Mouse (Mus musculus): ENCODE measurements around the gene Dynlt3. TPM values are rescaled to one million over a fixed set of nuclear protein-coding genes. Genes with fewer than 3 reads are reported as not detected.
"Not testable (repeated sequence)": the region's sequence is repeated elsewhere in the genome, so short reads cannot be mapped to it uniquely, and the experiment has no call there.

The Dynlt3 gene
- not detected in 2 replicates for polyA plus RNA-seq (2012; ENCODE audit: insufficient read depth, insufficient read length, low replicate concordance, missing spikeins)

DNA sequence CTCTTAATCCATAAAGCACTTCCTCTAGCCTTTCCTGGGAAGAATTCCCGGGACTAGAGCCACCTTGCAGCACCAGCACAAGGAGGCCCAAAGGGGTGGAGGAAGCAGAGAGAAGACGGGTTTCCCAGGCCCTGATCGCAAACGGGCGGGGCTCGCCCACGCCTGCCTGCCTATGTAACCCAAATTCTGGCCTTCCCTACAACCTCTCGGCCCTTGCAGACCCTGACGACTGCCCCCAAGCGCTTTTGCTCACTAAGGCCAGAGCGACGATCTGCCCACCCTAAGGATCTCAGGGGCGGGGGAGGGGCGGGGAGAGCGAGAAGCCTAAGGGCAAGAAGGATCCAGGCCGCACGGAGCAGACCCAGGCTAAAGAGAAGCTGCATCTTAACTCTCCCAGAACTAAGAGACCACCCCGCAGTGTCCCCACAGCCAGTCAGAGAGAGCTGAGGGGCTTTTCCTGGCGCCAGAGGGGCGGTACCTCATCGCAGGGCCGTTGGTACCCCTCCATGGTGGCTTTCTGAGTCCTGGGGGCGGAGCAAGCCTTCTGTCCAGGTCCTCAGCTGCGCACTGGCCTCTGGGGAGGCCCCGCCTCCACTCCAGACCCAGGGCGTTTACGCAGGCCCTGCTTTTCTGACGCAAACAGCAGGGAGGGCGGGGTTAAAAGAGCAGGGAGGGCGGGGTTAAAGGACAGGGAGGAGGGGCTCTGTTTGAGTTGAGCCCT lies at the start of gene Dynlt3:
Gene Dynlt3 (minus strand): TSS at position 613 of the 721 bp plus-strand sequence.
- 15% methylated on average over 29 of the region's 30 CpGs for WGBS
- H3K27ac ChIP-seq (ENCODE audit: insufficient read depth, low read depth, low read length): 0 out of 2 replicates have a peak within 1 kb of the TSS, but pooled peaks have one; percentile 4
- H3K4me1 ChIP-seq (ENCODE audit: control insufficient read depth, insufficient read depth, low read length): no peaks in the 10 kb centered on the region
- TF ChIP-seq CTCF (IDR thresholded peaks at IDR 0.05; ENCODE audit: insufficient read depth, low read depth, low read length) (no peak), POLR2A (IDR thresholded peaks at IDR 0.05; ENCODE audit: insufficient read depth, low read depth, low read length) (no peak)
- H3K4me3 ChIP-seq (ENCODE audit: insufficient read depth, low read depth, low read length): peak within 1 kb of the TSS; percentile 59

DNA sequence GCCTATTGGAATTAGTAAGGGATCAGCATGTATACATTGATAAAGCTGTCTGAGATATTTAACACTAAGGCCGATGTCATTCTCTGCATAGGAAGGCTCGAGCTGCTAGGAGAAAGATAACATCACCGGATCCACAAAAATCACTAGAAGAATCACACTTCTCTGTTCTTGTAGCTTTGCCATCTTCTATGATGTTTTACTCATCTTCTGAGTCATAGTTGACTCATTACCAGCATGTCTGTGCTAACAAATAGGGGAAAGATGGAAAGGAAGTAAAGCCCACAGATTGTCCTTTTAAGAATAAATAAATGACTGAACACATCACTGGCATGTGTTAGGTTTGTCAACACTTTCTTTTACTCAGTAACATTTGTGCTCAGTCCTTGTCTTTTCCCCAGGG lies 37.0 kb upstream of the Dynlt3 start:
- 78% methylated on average over 3 of the region's 3 CpGs for WGBS
- no peak for TF ChIP-seq POLR2A (IDR thresholded peaks at IDR 0.05; ENCODE audit: insufficient read depth, low read depth, low read length)
- no peak for TF ChIP-seq CTCF (IDR thresholded peaks at IDR 0.05; ENCODE audit: insufficient read depth, low read depth, low read length)
- Histone ChIP-seq H3K27ac (ENCODE audit: insufficient read depth, low read depth, low read length) (no peak overlapping the region), H3K4me3 (ENCODE audit: insufficient read depth, low read depth, low read length) (no peak overlapping the region), H3K4me1 (ENCODE audit: control insufficient read depth, insufficient read depth, low read length) (no peaks in the 10 kb centered on the region)

DNA sequence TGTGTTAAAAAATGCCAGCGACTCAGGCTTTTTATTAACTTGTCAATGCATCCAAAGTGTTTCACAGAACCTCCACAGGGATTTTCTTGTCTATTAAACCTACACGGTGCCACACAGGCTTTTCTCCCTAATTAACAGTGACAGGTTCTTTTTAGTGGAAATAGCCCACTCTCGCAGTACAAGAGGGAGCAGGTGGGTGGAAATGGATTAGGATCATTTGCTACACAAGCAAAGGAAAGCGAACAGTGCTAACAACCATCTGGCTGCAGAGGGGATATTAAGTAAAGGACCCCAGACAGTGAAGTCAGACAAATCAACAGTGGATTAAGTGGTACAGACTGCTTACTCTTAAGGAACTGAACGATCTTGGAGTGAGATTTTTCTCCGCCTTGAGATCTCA lies 33.2 kb upstream of the Dynlt3 start:
- TF ChIP-seq POLR2A (IDR thresholded peaks at IDR 0.05; ENCODE audit: insufficient read depth, low read depth, low read length) (no peak), CTCF (IDR thresholded peaks at IDR 0.05; ENCODE audit: insufficient read depth, low read depth, low read length) (no peak)

DNA sequence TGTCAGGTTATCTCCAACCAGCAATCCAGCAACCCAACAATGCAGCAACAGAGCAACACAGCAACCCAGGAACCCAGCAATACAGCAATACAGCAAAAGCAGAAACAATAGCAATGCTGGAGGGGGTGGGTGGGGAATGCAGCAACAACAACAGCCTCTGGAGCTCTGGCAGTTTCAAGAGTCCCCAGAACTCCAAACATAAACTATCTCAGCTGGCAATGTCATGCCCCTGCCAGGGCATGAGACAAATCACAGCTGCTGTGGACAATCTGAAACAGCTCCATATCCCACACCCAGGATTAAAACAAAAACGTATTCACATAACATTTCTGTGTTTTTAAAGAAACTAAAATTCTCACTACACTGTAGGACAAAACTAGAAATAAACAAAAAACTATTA lies 9.2 kb upstream of the Dynlt3 start:
- no peak for TF ChIP-seq POLR2A (IDR thresholded peaks at IDR 0.05; ENCODE audit: insufficient read depth, low read depth, low read length)
- no peak for TF ChIP-seq CTCF (IDR thresholded peaks at IDR 0.05; ENCODE audit: insufficient read depth, low read depth, low read length)
- Histone ChIP-seq H3K4me3 (ENCODE audit: insufficient read depth, low read depth, low read length) (no peak overlapping the region), H3K27ac (ENCODE audit: insufficient read depth, low read depth, low read length) (no peak overlapping the region), H3K4me1 (ENCODE audit: control insufficient read depth, insufficient read depth, low read length) (no peaks in the 10 kb centered on the region)
- WGBS: 59% methylated on average over 1 of the region's 1 CpGs

More for the DNA sequence above, 33.2 kb upstream of the Dynlt3 start:
- H3K4me3 ChIP-seq (ENCODE audit: insufficient read depth, low read depth, low read length): no peak overlapping the region
- no peak overlapping the region for H3K27ac ChIP-seq (ENCODE audit: insufficient read depth, low read depth, low read length)
- 37% methylated on average over 6 of the region's 6 CpGs for WGBS
- no peaks in the 10 kb centered on the region for H3K4me1 ChIP-seq (ENCODE audit: control insufficient read depth, insufficient read depth, low read length)

DNA sequence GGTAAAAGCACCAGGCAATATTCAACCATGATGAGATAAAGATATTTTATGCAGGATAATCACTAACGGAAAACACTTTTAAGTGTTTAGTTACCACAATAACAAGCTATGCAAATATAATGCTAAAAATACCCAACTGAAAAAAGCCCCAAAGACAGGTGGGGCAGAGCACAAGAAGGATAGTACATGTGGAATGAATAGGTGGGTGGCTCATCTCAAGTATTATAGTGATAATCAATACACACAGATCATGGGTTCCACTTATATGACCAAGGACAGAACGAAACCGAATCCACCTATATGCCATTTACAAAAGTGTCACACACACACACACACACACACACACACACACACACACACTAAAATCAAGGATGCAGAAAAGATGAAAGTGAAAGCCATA lies 8.6 kb upstream of the Dynlt3 start:
- Histone ChIP-seq H3K27ac (ENCODE audit: insufficient read depth, low read depth, low read length) (no peak overlapping the region), H3K4me3 (ENCODE audit: insufficient read depth, low read depth, low read length) (no peak overlapping the region), H3K4me1 (ENCODE audit: control insufficient read depth, insufficient read depth, low read length) (no peaks in the 10 kb centered on the region)
- TF ChIP-seq POLR2A (IDR thresholded peaks at IDR 0.05; ENCODE audit: insufficient read depth, low read depth, low read length) (no peak), CTCF (IDR thresholded peaks at IDR 0.05; ENCODE audit: insufficient read depth, low read depth, low read length) (no peak)
- WGBS: 92% methylated on average over 3 of the region's 3 CpGs

DNA sequence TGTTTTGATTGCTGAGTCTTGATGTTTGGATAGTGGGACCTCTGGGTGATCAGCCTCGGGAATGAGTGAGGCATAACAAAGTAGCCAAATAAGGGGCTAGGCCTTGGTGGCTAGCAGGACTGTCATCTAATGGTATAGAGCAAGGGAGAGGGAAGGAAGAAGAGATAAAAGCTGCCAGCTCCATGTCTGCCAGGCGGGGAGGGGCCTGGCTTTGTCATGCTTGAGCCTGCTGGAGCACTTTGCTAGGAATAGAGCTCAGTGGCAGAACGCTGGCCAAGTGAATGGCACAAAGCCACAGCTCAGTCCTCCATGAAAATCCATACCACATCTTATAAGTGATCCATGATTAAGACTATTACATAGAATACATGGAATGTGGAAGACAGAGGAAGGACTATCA lies 10.0 kb downstream of the Dynlt3 start:
- H3K4me3 ChIP-seq (ENCODE audit: insufficient read depth, low read depth, low read length): no peak overlapping the region
- H3K4me1 ChIP-seq (ENCODE audit: control insufficient read depth, insufficient read depth, low read length): no peaks in the 10 kb centered on the region
- H3K27ac ChIP-seq (ENCODE audit: insufficient read depth, low read depth, low read length): no peak overlapping the region
- TF ChIP-seq CTCF (IDR thresholded peaks at IDR 0.05; ENCODE audit: insufficient read depth, low read depth, low read length) (no peak), POLR2A (IDR thresholded peaks at IDR 0.05; ENCODE audit: insufficient read depth, low read depth, low read length) (no peak)
- WGBS: 49% methylated on average over 3 of the region's 3 CpGs

DNA sequence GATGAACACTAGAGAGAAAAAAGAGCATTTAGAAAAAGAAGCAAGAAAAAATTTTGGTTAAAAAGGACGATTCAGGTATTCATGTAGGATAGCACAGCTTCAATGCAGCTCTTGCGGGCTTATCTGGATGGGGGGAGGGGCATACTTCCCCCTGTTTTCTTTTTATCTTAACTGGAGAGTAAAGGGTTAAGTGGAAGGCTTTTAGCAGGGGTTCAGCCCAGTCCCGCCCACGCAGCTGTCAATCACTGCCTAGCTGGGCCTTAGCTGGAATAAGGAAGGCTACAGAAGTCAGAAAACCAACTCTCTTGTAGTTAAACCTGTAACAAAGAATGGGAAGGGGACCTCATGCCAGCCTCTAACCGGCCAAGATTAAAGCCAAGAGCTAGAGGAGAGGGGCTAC lies 22.2 kb downstream of the Dynlt3 start:
- H3K4me3 ChIP-seq (ENCODE audit: insufficient read depth, low read depth, low read length); H3K27ac ChIP-seq (ENCODE audit: insufficient read depth, low read depth, low read length); H3K4me1 ChIP-seq (ENCODE audit: control insufficient read depth, insufficient read depth, low read length): not testable (repeated sequence)
- 69% methylated on average over 5 of the region's 5 CpGs for WGBS

DNA sequence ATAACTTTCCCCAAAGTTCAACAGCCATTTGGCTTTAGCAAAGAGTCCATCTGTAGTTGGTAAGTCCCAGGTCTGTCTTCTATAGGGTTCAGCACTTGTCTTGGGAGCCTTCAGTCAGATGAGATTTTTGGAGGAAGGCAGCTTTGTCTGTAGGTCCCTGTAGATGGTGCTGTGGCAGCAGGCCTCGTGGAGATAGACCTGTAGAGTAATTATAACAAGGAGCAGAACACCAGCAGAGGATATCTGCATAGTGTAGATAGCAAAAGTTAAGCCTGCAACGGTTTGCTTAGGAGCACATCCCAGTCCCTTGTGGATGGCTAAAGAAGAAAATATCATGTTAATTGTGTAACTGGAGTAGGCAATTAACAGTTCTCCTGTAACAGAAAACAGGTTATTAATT lies 22.7 kb downstream of the Dynlt3 start:
- H3K4me3 ChIP-seq (ENCODE audit: insufficient read depth, low read depth, low read length); H3K4me1 ChIP-seq (ENCODE audit: control insufficient read depth, insufficient read depth, low read length); H3K27ac ChIP-seq (ENCODE audit: insufficient read depth, low read depth, low read length): not testable (repeated sequence)
- WGBS: 60% methylated on average over 2 of the region's 2 CpGs

Other genes starting within 250 kb of the Dynlt3 start
- not detected in 2 replicates for gene Cybb, start 175.2 kb downstream of the Dynlt3 start, polyA plus RNA-seq (2012; ENCODE audit: insufficient read depth, insufficient read length, low replicate concordance, missing spikeins)
- not detected in 2 replicates for gene H2al1o, start 90.6 kb downstream of the Dynlt3 start, polyA plus RNA-seq (2012; ENCODE audit: insufficient read depth, insufficient read length, low replicate concordance, missing spikeins)
- not detected in 2 replicates for gene Hypm, start 183.9 kb upstream of the Dynlt3 start, polyA plus RNA-seq (2012; ENCODE audit: insufficient read depth, insufficient read length, low replicate concordance, missing spikeins)
- not detected in 2 replicates for gene H2al3, start 186.7 kb upstream of the Dynlt3 start, polyA plus RNA-seq (2012; ENCODE audit: insufficient read depth, insufficient read length, low replicate concordance, missing spikeins)
- gene Sytl5, start 222.6 kb upstream of the Dynlt3 start, polyA plus RNA-seq (2012; ENCODE audit: insufficient read depth, insufficient read length, low replicate concordance, missing spikeins): not detected in 2 replicates